Mouse (Mus musculus): ENCODE measurements around the gene Col6a2. TPM values are rescaled to one million over a fixed set of nuclear protein-coding genes. Genes with fewer than 3 reads are reported as not detected.

Gene Col6a2
- total and polyA plus RNA-seq, 3 experiments, result not detected

DNA sequence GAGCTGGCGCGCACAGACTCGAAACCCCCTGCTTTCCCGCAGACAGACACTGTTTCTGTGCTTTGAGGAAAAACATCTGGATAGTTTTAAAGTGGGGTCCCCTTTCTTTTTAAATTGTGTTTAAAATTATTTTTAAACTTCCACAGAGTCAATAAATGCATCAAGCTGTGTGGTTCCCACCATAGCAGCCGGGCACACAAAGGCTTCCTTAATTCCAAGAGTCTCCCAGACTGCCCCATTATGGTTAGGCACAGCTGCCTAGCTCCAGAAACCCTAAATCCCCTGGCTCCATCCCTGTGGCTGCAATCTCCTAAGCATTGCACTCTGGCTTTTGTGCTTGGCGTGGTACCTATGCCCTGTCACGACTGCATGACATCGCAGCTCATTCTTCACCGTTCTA lies 48.5 kb upstream of the Col6a2 start:
- Histone ChIP-seq H3K4me1 (ENCODE audit: control insufficient read depth in 1 of 2, insufficient read depth in 2 of 2, low read length in 2 of 2) (no peaks in the 10 kb centered on the region), H3K9ac (ENCODE audit: control insufficient read depth, low read depth, low read length, poor library complexity, severe bottlenecking) (no peak overlapping the region), H3K27ac (ENCODE audit: control insufficient read depth, low read depth, low read length) (no peak overlapping the region), H3K9me3 (replicated peaks; ENCODE audit: insufficient read depth, low read length) (no peaks in the 10 kb centered on the region), H3K79me2 (ENCODE audit: control insufficient read depth, insufficient read depth, low read length, poor library complexity) (no peaks in the 10 kb centered on the region), H3K27me3 (ENCODE audit: control insufficient read depth in 1 of 2, insufficient read depth in 2 of 2, low read length in 2 of 2) (no peaks in the 10 kb centered on the region; a peak in 2 of 4 replicates), H3K36me3 (ENCODE audit: control insufficient read depth in 1 of 2, insufficient read depth in 2 of 2, low read length in 2 of 2) (no peaks in the 10 kb centered on the region), H3K4me3 (ENCODE audit: control insufficient read depth in 1 of 2, insufficient read depth in 1 of 2, low read depth in 2 of 2, low read length in 2 of 2) (no peak overlapping the region)
- TF ChIP-seq CTCF (IDR thresholded peaks at IDR 0.05 in 2 of 3, conservative IDR thresholded peaks at IDR 0.05 in 1 of 3; ENCODE audit: control insufficient read depth in 1 of 3, insufficient read depth in 1 of 3, low read depth in 2 of 3, low read length in 3 of 3, poor library complexity in 1 of 3, severe bottlenecking in 1 of 3), result no peak
- no peak for TF ChIP-seq ELF1 (IDR thresholded peaks at IDR 0.05; ENCODE audit: low read depth, low read length)
- TF ChIP-seq HCFC1 (IDR thresholded peaks at IDR 0.05; ENCODE audit: low read depth, low read length), result no peak
- no peak for TF ChIP-seq TCF12 (IDR thresholded peaks at IDR 0.05; ENCODE audit: low read depth, low read length)
- TF ChIP-seq JUND (IDR thresholded peaks at IDR 0.05; ENCODE audit: low read depth, low read length), result no peak
- no peak for TF ChIP-seq SMC3 (IDR thresholded peaks at IDR 0.05; ENCODE audit: low read depth, low read length)
- TF ChIP-seq MXI1 (IDR thresholded peaks at IDR 0.05; ENCODE audit: low read depth, low read length), result no peak
- TF ChIP-seq EP300 (IDR thresholded peaks at IDR 0.05; ENCODE audit: low read depth in 1 of 2, low read length in 2 of 2), result no peak
- TF ChIP-seq SIN3A (IDR thresholded peaks at IDR 0.05; ENCODE audit: low read length), result no peak
- no peak for TF ChIP-seq MAX (IDR thresholded peaks at IDR 0.05; ENCODE audit: low read length)
- TF ChIP-seq CHD1 (IDR thresholded peaks at IDR 0.05; ENCODE audit: low read depth, low read length), result no peak
- TF ChIP-seq POLR2AphosphoS2 (IDR thresholded peaks at IDR 0.05; ENCODE audit: low read length), result no peak
- DNase-seq (ENCODE audit: low read depth, low spot score), result no peak

GRCm38 (mm10) chr10:76668947-76669284 lies 45.5 kb upstream of the Col6a2 start:
- no peaks in the 10 kb centered on the region; a peak in 2 of 4 replicates for H3K27me3 ChIP-seq (ENCODE audit: control insufficient read depth in 1 of 2, insufficient read depth in 2 of 2, low read length in 2 of 2)
- no peak for TF ChIP-seq JUND (IDR thresholded peaks at IDR 0.05; ENCODE audit: low read depth, low read length)
- no peak for TF ChIP-seq MAZ (IDR thresholded peaks at IDR 0.05; ENCODE audit: low read depth, low read length)
- TF ChIP-seq ZKSCAN1 (IDR thresholded peaks at IDR 0.05; ENCODE audit: low read depth, low read length), result no peak
- no peak for TF ChIP-seq ZC3H11A (IDR thresholded peaks at IDR 0.05; ENCODE audit: low read depth, low read length)
- no peak for TF ChIP-seq TCF12 (IDR thresholded peaks at IDR 0.05; ENCODE audit: low read depth, low read length)
- TF ChIP-seq TBP (IDR thresholded peaks at IDR 0.05; ENCODE audit: low read depth, low read length), result no peak
- no peak for TF ChIP-seq CHD1 (IDR thresholded peaks at IDR 0.05; ENCODE audit: low read depth, low read length)
- TF ChIP-seq USF1 (IDR thresholded peaks at IDR 0.05; ENCODE audit: low read depth, low read length), result no peak
- TF ChIP-seq POLR2AphosphoS5 (IDR thresholded peaks at IDR 0.05; ENCODE audit: borderline replicate concordance, low read depth, low read length), result no peak
- no peak for TF ChIP-seq GATA1 (IDR thresholded peaks at IDR 0.05; ENCODE audit: low read depth, low read length)
- TF ChIP-seq UBTF (IDR thresholded peaks at IDR 0.05; ENCODE audit: borderline replicate concordance, insufficient read depth, low read depth, low read length), result no peak
- TF ChIP-seq BHLHE40 (IDR thresholded peaks at IDR 0.05; ENCODE audit: borderline replicate concordance, low read depth, low read length), result no peak
- no peak for TF ChIP-seq GABPA (IDR thresholded peaks at IDR 0.05; ENCODE audit: low read depth, low read length)
- no peak for TF ChIP-seq MYC (IDR thresholded peaks at IDR 0.05; ENCODE audit: low read depth, low read length)
- no peak for TF ChIP-seq HCFC1 (IDR thresholded peaks at IDR 0.05; ENCODE audit: low read depth, low read length)
- TF ChIP-seq CTCF (IDR thresholded peaks at IDR 0.05 in 2 of 3, conservative IDR thresholded peaks at IDR 0.05 in 1 of 3; ENCODE audit: control insufficient read depth in 1 of 3, insufficient read depth in 1 of 3, low read depth in 2 of 3, low read length in 3 of 3, poor library complexity in 1 of 3, severe bottlenecking in 1 of 3), result no peak
- no peak for DNase-seq (ENCODE audit: low read depth, low spot score)

More at GRCm38 (mm10) chr10:76668947-76669284, 45.5 kb upstream of the Col6a2 start:
- H3K4me1 ChIP-seq (ENCODE audit: control insufficient read depth in 1 of 2, insufficient read depth in 2 of 2, low read length in 2 of 2), result no peaks in the 10 kb centered on the region
- no peaks in the 10 kb centered on the region for H3K9me3 ChIP-seq (replicated peaks; ENCODE audit: insufficient read depth, low read length)
- H3K9ac ChIP-seq (ENCODE audit: control insufficient read depth, low read depth, low read length, poor library complexity, severe bottlenecking), result no peak overlapping the region
- no peaks in the 10 kb centered on the region for H3K36me3 ChIP-seq (ENCODE audit: control insufficient read depth in 1 of 2, insufficient read depth in 2 of 2, low read length in 2 of 2)
- H3K27ac ChIP-seq (ENCODE audit: control insufficient read depth, low read depth, low read length), result no peak overlapping the region
- H3K4me3 ChIP-seq (ENCODE audit: control insufficient read depth in 1 of 2, insufficient read depth in 1 of 2, low read depth in 2 of 2, low read length in 2 of 2), result no peak overlapping the region
- H3K79me2 ChIP-seq (ENCODE audit: control insufficient read depth, insufficient read depth, low read length, poor library complexity), result no peaks in the 10 kb centered on the region

All from MEL (cell line).